Mouse (Mus musculus) embryo, embryonic 11.5 days (tissue): ENCODE data around the gene Nicn1.
A peak's percentile ranks its signal among the peaks of the same experiment; 100 is the strongest.

Source experiments
- DNase-seq: peaks from one replicate; pipeline ENCODE4 v3.0.0-alpha.2; 2012; ENCODE audit warnings: low read depth, low spot score

The Nicn1 gene

DNA sequence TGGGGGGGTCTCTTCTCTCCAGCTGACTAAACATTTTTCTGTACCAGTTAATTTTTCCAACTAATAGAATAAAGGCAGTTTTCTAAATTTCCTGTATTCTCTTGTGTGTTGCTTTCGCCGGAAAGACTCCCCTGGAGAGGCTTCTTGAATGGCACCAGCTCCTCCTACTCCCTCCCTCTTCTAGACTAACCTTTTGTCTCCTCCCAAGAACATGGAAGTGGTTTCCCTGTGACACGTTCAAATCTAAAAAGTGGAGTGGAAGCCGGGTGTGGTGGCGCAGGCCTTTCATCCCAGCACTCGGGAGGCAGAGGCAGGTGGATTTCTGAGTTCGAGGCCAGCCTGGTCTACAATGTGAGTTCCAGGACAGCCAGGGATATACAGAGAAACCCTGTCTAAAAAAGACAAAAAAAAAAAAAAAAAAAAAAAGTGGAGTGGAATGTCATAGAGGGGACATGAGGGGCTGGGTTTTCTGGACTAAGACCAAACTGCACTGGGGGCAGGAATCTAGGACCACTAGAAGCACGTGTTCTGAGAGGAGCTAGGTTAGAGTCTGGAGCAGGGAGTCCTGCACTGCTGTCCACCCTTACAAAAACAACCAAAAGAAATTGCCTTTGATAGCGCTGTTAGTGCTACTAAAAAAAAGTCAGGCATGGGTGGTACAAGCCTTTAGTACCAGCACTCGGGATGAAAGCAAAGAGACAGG, 47.8 kb downstream of the Nicn1 start:
- no peak for DNase-seq

DNA sequence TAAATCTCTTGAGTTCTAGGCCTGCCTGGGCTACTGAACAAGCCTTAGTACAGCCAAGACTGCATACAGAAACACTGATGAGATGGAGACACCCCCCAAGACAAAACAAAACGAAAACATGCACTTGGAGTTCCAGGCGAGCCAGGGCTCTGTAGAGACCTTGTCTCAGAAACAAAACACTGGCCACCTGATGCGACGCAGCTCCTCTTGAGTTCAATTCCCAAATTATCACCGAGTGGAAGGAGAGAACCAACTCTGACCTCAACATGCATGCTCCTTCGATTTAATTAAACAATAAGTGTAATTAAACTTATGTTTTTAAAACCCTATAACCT, 48.3 kb downstream of the Nicn1 start:
- no peak for DNase-seq

DNA sequence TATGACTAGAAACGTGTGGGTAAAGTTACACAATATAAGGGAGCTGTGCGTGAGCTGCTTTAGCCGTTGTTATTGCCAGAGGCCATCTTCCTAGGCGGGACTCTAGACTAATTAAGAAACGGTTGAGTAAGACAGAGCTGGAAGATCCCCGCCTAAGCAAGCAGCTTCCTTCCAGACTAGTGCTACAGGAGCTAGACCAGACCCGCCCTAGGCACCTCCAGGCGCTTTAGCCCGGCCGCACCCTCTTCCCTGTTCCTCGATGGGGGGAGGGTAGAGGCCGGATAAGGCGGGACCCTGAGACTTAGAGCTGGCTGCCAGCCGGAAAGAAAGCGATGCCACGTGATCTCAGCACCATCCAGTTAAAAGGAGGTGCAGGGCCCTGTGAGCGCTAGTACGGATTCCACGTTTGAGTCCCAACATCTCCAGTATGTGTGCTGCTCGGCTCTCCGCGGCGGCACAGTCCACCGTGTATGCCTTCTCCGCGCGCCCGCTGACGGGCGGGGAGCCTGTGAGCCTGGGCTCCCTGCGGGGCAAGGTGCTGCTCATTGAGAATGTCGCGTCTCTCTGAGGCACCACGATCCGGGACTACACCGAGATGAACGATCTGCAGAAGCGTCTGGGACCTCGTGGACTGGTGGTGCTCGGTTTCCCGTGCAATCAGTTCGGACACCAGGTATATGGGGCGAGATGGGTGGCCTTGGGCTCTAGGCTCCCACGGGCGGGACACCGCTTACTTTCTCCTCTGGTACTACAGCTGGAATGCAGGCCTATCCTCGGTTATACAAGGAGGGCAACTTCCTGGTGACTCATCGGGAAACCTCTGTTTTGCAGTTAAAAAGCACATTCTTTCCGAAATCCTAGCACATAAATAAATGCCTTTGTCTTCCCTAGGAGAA, 48.9 kb downstream of the Nicn1 start, which contains the start of gene Gpx1:
TSS of gene Gpx1 (plus strand) at position 18 of the 896 bp plus-strand sequence.
- DNase-seq: peak; percentile 87

DNA sequence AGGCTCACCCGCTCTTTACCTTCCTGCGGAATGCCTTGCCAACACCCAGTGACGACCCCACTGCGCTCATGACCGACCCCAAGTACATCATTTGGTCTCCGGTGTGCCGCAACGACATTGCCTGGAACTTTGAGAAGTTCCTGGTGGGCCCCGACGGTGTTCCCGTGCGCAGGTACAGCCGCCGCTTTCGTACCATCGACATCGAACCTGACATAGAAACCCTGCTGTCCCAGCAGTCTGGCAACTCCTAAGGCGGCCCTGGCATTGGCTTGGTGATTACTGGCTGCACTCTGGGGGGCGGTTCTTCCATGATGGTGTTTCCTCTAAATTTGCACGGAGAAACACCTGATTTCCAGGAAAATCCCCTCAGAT, 49.6 kb downstream of the Nicn1 start:
- DNase-seq: no peak

DNA sequence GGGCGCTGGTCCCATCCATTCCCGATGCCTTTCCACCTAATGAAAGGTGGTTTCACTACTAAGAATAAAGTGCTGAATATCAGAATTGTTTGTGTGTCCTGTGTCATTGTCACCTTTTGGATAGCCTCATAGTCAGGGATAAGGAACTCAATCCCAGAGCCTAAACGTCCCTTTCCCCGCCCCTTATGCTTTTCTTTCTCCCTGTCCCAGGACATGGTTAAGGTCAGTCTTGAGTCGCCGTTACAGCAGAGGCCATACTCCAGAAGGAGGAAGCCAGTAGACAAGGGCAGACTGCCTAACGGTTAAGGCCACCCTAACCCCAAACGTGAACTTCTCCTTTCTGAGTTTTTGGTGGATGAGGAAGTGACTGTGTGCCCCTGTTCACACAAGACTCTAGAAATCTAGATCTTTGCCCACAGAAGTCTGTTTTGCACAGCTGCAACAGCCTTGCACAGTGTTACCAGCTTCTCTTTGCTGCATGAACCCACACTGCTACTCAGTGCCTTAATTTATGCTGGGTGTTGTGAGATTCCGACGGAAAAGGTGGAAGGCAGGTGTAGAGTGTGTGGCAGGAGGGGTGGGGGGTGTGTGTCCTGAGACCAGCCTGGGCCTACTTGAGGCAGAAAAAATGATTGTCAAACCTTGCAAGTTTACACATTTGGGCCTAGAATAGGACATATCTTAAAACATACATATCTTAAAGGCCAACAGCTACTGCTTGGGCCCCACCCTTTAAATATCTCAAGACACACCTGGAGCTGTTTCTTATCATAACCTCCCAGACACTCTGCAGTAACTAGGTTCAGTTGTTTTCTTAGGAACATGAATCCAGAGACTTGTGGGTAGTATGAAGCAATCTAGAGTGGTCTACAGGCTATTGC, 50.3 kb downstream of the Nicn1 start:
- DNase-seq: no peak

DNA sequence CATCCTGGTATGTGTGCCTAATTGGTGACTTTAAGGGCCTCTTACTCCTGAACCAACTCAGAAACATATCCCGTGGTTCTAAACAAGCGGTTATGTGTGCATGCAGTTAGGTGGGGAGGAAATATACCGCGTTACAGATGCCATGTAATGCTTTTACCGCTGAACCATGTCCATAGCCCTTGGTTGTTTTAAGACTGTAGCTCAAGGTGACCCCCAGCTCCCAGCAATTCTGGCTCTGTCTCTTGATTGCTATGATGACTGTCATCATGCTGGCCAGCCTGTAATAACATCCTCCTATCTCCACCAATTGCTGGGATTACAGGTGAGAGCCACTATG, 50.9 kb downstream of the Nicn1 start:
- no peak for DNase-seq

DNA sequence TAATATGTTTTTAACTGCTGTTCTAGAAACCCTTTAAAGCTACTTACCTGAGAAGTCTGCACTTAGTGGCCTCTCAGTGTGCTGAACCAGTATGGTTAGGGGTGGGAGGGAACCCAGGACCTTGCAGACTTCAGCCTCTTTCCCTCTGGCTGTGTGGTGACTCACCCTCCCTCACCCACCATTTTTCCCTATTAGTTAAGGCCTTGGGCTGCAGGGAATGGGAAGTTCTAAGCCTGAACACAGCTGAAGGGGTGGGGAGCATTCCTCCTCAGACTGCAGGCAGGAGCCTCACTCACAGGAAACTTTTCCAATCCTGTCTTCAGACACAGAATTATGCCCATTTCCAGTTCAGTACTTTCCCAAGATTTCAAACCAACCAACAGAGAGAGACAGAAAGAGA, 51.6 kb downstream of the Nicn1 start:
- DNase-seq: no peak

DNA sequence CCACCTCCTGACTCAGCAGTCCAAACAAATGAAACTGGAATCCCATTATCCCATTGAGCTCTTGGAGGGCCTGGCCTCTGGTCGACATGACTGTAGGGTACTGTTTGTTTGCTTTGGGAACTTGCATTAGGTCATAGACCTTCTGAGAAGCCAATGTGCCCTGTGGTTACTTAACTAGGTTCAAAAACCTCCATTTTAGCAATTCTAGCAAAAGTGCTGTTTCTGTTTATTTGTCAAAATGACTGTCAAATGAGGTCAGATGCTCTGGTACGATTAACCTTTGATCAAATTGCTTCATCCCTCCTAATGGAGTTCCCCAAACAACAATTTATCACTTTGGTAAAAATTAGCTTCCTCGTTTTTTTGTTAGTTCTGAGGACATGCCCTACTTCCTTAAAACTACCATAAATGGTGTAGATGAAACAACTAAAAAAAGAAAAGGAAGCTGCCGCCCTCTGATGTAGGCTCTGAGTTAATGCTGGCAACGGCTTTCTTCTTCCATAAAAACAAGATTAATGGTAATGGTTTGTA, 52.1 kb downstream of the Nicn1 start:
- DNase-seq: no peak

DNA sequence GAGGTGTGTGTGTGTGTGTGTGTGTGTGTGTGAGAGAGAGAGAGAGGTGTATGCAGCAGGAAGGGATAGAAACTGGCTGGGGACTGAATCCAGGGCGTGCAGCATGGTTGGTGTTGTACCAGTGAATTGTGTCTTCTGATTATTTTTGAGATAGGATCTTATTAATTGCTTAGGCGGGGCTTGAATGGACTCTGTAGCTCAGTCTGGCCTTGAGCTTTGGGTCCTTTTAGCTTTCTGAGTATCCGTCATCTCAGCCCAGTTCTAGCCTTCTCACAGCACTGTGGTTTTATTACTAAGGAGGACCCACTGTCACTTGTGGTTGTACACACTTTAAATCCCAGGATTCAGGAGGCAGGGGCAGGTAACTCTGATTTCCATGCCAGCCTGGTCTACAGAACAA, 53.1 kb downstream of the Nicn1 start:
- DNase-seq: no peak

DNA sequence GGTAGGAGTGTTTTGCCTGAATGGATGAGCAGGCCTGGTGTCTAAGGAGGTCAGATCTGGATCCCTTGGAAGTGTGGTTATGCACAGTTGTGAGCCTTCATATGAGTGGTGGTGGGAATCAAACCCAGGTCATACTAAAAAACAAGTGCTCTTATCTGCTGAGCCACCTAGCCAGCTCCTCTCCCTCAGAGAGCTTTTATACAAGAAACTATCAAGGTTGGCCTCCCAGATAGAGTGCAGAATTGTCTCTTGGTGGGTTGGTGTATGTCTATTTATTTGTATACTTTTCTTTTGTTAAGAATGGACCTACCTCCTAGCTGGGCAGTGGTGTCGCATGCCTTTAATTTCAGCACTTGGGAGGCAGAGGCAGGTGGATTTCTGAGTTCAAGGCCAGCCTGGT, 53.6 kb downstream of the Nicn1 start:
- no peak for DNase-seq

DNA sequence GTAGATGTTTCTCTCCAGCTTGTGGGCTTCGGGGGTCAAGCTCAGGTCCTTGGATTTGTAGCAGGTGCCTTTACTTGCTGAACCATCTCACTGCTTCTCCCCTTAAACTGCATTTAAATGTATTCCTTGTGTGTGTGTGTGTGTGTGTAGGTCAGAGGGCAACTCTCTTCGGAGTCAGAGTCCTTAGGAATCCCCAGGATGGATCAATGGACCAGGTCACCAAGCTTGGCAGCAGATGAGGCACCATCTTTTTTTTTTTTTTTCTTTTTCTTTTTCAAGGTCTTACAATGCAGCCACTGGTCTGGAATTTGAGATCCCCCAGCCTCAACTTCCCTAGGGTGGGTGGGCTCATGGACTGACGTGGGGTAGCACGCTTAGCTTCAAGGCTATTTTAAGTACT, 54.2 kb downstream of the Nicn1 start:
- DNase-seq: no peak
